Mouse (Mus musculus) midbrain, embryonic 16.5 days (tissue): ENCODE measurements around the gene Lrriq3. TPM values are rescaled to one million over a fixed set of nuclear protein-coding genes. Genes with fewer than 3 reads are reported as not detected.

Experiments
- ATAC-seq: fragments of 200-750 bp; cut with Nextera tagmentation; 2 replicates; pipeline ENCODE4 v1.8.0; 2017; ENCODE audit warnings: moderate TSS enrichment
- H3K27ac ChIP-seq: fragments of 300-500 bp; sonication (generic); 2 replicates; pipeline ENCODE4 v1.5.1; 2014; ENCODE audit warnings: mild to moderate bottlenecking, low read length, mixed read lengths
- H3K27me3 ChIP-seq: fragments of 300-500 bp; sonication (generic); 2 replicates; pipeline ENCODE4 v1.6.1; 2014; ENCODE audit warnings: low read depth, low read length, mixed read lengths; ENCODE audit not compliant: control insufficient read depth, insufficient read depth
- H3K36me3 ChIP-seq: fragments of 300-500 bp; sonication (generic); 2 replicates; pipeline ENCODE4 v1.6.1; 2014; ENCODE audit warnings: mild to moderate bottlenecking, low read length, moderate library complexity, mixed read lengths; ENCODE audit not compliant: control insufficient read depth, insufficient read depth
- H3K4me1 ChIP-seq: fragments of 300-500 bp; sonication (generic); 2 replicates; pipeline ENCODE4 v1.6.1; 2014; ENCODE audit warnings: mild to moderate bottlenecking, low read length, mixed read lengths; ENCODE audit not compliant: control insufficient read depth, insufficient read depth
- H3K4me2 ChIP-seq: fragments of 300-500 bp; sonication (generic); 2 replicates; pipeline ENCODE4 v1.6.1; 2014; ENCODE audit warnings: mild to moderate bottlenecking, low read length, mixed read lengths
- H3K4me3 ChIP-seq: fragments of 300-500 bp; sonication (generic); 2 replicates; pipeline ENCODE4 v1.5.1; 2014; ENCODE audit warnings: low read depth, mild to moderate bottlenecking, low read length, moderate library complexity, mixed read lengths
- H3K9ac ChIP-seq: fragments of 300-500 bp; sonication (generic); 2 replicates; pipeline ENCODE4 v1.6.1; 2014; ENCODE audit warnings: low read depth, low read length, mixed read lengths
- H3K9me3 ChIP-seq: fragments of 300-500 bp; sonication (generic); replicated peaks from 2 replicates; pipeline ENCODE4 v1.6.1; 2014; ENCODE audit warnings: mild to moderate bottlenecking, low read length, mixed read lengths; ENCODE audit not compliant: control insufficient read depth, poor library complexity, severe bottlenecking
- WGBS: fragments of 180-500 bp; shearing (Covaris S2); extraction: QIAGEN DNeasy Blood & Tissue Kit; methylation state at CpG from one replicate; pipeline ENCODE4 v1.1.7; 2014; 5-methylcytosine and 5-hydroxymethylcytosine counted together
- polyA plus RNA-seq: library from polyadenylated mRNA; unstranded; fragments of >200 nt; fragmentation: Nextera tagmentation; extraction: Ambion mirVana; gene quantifications from 2 replicates; pipeline ENCODE4 v1.2.1, GENCODE M21; 2015

Gene Lrriq3
- polyA plus RNA-seq, 1 experiment from 2014 or later: 1.1 TPM

GRCm38 (mm10) chr3:155188857-155189256 is 95.6 kb downstream of the Lrriq3 start:
- Histone ChIP-seq H3K9me3 (no peaks in the 10 kb centered on the region), H3K4me3 (no peak overlapping the region), H3K27ac (no peak overlapping the region), H3K9ac (no peak overlapping the region), H3K4me1 (no peaks in the 10 kb centered on the region), H3K36me3 (no peaks in the 10 kb centered on the region), H3K27me3 (no peaks in the 10 kb centered on the region), H3K4me2 (no peak overlapping the region)
- 81% methylated on average over 2 of the region's 2 CpGs for WGBS
- ATAC-seq: no peak

- Histone ChIP-seq H3K9me3 (no peaks in the 10 kb centered on the region), H3K27me3 (no peaks in the 10 kb centered on the region), H3K36me3 (no peaks in the 10 kb centered on the region), H3K9ac (no peak overlapping the region), H3K4me3 (no peak overlapping the region), H3K27ac (no peak overlapping the region), H3K4me2 (no peak overlapping the region), H3K4me1 (no peaks in the 10 kb centered on the region)
- ATAC-seq: peak; percentile 60; the same call in 1 of the 2 replicates
- 6% methylated on average over 1 of the region's 1 CpGs for WGBS
These were observed 141.7 kb downstream of the Lrriq3 start for GRCm38 (mm10) chr3:155234919-155235318.

- no peaks in the 10 kb centered on the region for H3K27me3 ChIP-seq
- H3K9me3 ChIP-seq: no peaks in the 10 kb centered on the region
- no peak overlapping the region for H3K4me3 ChIP-seq
- no peaks in the 10 kb centered on the region for H3K4me1 ChIP-seq
- ATAC-seq: no peak
- H3K9ac ChIP-seq: no peak overlapping the region
- H3K4me2 ChIP-seq: no peak overlapping the region
- H3K27ac ChIP-seq: no peak overlapping the region
- no peaks in the 10 kb centered on the region for H3K36me3 ChIP-seq
These were observed 142.3 kb downstream of the Lrriq3 start for GRCm38 (mm10) chr3:155235502-155235901.

Other genes with a start within 250 kb of the Lrriq3 start
- gene Tnni3k, start 38.0 kb upstream of the Lrriq3 start, polyA plus RNA-seq: 0.06 and 0.10 TPM in 2 replicates
- gene Fpgt, start within 50 bp of the Lrriq3 start, polyA plus RNA-seq: 20.1 and 21.6 TPM in 2 replicates